Mouse (Mus musculus) forebrain, embryonic 11.5 days (tissue): ENCODE results near the gene Tbc1d23. TPM values are rescaled to one million over a fixed set of nuclear protein-coding genes. Genes with fewer than 3 reads are reported as not detected.
A peak's percentile ranks its signal among the peaks of the same experiment; 100 is the strongest.

Source experiments
- ATAC-seq: fragments of 200-750 bp; cut with Nextera tagmentation; replicated peaks from 2 replicates; pipeline ENCODE4 v1.8.0; 2017; ENCODE audit warnings: moderate TSS enrichment; ENCODE audit not compliant: low FRiP score
- DNase-seq: peaks from one replicate; pipeline ENCODE4 v3.0.0-alpha.2; 2017; ENCODE audit warnings: low spot score
- H3K27ac ChIP-seq: fragments of 300-500 bp; sonication (generic); 2 replicates; pipeline ENCODE4 v1.5.1; 2014; ENCODE audit warnings: low read depth, low read length
- H3K27me3 ChIP-seq: fragments of 300-500 bp; sonication (generic); 2 replicates; pipeline ENCODE4 v1.6.1; 2014; ENCODE audit warnings: mild to moderate bottlenecking, low read length, mixed read lengths; ENCODE audit not compliant: control insufficient read depth, insufficient read depth
- H3K36me3 ChIP-seq: fragments of 300-500 bp; sonication (generic); 2 replicates; pipeline ENCODE4 v1.6.1; 2014; ENCODE audit warnings: mild to moderate bottlenecking, low read length, moderate library complexity, mixed read lengths; ENCODE audit not compliant: control insufficient read depth, insufficient read depth
- H3K4me1 ChIP-seq: fragments of 300-500 bp; sonication (generic); replicated peaks from 2 replicates; pipeline ENCODE4 v1.6.1; 2014; ENCODE audit warnings: low read length, mixed read lengths; ENCODE audit not compliant: control insufficient read depth, insufficient read depth
- H3K4me2 ChIP-seq: fragments of 300-500 bp; sonication (generic); 2 replicates; pipeline ENCODE4 v1.6.1; 2014; ENCODE audit warnings: low read depth, mild to moderate bottlenecking, low read length, moderate library complexity, mixed read lengths; ENCODE audit not compliant: severe bottlenecking
- H3K4me3 ChIP-seq: fragments of 300-500 bp; sonication (generic); 2 replicates; pipeline ENCODE4 v1.5.1; 2014; ENCODE audit warnings: low read depth, low read length
- H3K9ac ChIP-seq: fragments of 300-500 bp; sonication (generic); 2 replicates; pipeline ENCODE4 v1.6.1; 2014; ENCODE audit warnings: low read length
- H3K9me3 ChIP-seq: fragments of 300-500 bp; sonication (generic); 2 replicates; pipeline ENCODE4 v1.6.1; 2016; ENCODE audit warnings: low read length, mixed read lengths; ENCODE audit not compliant: control insufficient read depth
- WGBS: fragments of 180-500 bp; shearing (Covaris S2); extraction: QIAGEN DNeasy Blood & Tissue Kit; methylation state at CpG from one replicate; pipeline ENCODE4 v1.1.7; 2014; 5-methylcytosine and 5-hydroxymethylcytosine counted together
- polyA plus RNA-seq: library from polyadenylated mRNA; unstranded; fragments of >200 nt; fragmentation: Nextera tagmentation; extraction: Ambion mirVana; gene quantifications from 2 replicates; pipeline ENCODE4 v1.2.1, GENCODE M21; 2014

Gene Tbc1d23
- 20.9 and 26.5 TPM in 2 replicates for polyA plus RNA-seq

DNA sequence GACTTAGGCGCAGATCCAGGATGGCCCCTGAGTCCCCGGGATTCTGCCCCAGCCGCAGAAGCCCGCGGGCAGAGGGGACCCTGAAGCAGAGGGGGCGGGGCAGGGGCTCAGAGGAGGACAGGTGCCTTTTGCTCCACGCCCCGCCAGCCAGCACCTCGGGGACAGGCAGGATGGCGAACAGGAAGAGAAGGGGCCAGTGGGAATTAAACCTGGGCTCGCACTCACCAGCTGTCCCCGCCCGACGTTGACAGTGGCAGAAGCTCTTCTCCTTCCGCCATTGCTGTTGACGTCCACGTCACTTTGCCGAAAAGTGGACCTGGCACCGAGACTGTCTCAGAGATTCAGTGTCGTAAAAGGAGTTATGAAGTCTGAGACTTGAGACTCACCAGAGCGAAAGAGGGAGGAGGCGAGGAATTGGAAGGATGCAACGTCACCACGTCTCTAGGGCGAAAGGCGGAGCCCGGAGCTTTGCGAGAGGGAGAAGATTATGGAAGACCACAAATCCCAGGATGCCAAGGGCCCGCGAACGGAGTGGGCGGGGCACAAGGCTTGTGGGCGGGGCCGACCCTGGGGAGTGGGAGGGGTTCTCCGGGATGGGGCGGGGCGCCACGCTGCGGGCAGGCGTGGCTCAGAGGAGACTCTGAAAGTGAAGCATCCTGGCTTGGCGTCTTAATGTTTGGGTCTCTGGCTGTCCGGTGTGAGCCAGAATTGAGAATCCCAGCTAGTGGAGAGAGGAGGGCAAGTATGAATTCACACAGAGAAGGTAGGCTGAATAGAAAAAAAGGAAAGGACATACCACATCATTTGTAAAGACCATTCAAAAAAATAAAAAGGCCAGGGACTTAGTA is at the start of gene Tbc1d23:
Tbc1d23 (minus strand) TSS at position 416 of the 848 bp plus-strand sequence.
- H3K36me3 ChIP-seq: no peaks in the 10 kb centered on the region
- peak; percentile 98 for ATAC-seq
- no peak within 1 kb of the TSS for H3K27ac ChIP-seq
- no peaks in the 10 kb centered on the region for H3K9me3 ChIP-seq
- no peaks in the 10 kb centered on the region for H3K27me3 ChIP-seq
- peak; percentile 98 for DNase-seq
- peak within 1 kb of the TSS; percentile 75 for H3K4me3 ChIP-seq
- H3K9ac ChIP-seq: peak within 1 kb of the TSS; percentile 73
- peak within 1 kb of the TSS; percentile 63 for H3K4me2 ChIP-seq
- WGBS: under 1% methylated on average over 42 of the region's 42 CpGs
- peaks cover 3% of the 10 kb centered on the region; the same call in 1 of the 2 replicates for H3K4me1 ChIP-seq

DNA sequence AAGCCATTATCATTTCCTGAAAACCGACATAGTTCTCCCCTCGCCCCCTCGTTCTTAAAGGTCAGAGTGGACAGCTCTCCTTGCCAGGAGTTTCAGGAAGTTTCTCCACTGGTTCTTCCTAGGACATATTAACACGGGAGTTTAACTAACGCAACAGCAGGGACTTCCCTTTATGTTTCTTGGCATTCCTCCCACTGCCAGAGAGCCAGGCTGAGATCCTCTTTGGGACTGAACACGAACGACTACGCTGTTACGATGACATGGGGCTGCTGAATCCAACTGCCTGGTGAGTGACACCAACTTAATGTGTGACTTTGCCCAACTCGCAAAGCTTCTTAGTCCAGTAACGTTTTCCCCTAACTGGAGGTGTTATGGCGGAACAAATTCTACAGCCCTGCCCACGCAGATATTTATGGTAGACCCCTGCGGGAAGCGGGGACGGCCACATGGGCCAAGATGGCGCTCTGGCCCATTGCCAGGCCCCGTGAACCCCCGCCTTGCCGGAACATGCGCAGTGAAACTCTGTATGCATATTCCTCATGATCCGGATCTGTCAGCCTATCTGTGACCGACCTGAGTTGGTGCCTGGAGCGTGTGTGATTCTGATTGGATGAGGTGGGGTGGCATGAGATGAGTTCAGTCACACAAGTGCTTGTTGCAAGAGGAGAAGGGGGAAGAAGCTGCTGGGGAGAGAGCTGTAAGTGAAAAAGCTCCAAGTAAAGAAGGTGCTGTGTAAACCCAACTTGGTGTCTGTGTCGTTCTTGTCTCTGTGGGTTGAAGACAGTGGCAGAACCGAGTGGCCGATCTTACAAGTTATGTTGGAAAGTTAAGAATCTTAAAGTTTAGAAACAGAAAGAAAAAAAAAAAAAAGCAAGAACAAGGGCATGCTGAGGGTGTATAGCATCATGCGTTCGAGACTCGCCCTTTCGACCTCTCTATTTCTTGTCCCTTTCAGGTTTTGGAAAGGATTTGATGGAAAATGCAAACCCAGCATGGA is 49.2 kb upstream of the Tbc1d23 start:
- Histone ChIP-seq H3K27me3 (no peaks in the 10 kb centered on the region), H3K4me3 (no peak overlapping the region), H3K27ac (no peak overlapping the region), H3K9ac (no peak overlapping the region), H3K4me1 (no peaks in the 10 kb centered on the region), H3K9me3 (no peaks in the 10 kb centered on the region), H3K36me3 (no peaks in the 10 kb centered on the region), H3K4me2 (no peak overlapping the region)
- no peak for DNase-seq
- 91% methylated on average over 31 of the region's 31 CpGs for WGBS
- no peak for ATAC-seq

DNA sequence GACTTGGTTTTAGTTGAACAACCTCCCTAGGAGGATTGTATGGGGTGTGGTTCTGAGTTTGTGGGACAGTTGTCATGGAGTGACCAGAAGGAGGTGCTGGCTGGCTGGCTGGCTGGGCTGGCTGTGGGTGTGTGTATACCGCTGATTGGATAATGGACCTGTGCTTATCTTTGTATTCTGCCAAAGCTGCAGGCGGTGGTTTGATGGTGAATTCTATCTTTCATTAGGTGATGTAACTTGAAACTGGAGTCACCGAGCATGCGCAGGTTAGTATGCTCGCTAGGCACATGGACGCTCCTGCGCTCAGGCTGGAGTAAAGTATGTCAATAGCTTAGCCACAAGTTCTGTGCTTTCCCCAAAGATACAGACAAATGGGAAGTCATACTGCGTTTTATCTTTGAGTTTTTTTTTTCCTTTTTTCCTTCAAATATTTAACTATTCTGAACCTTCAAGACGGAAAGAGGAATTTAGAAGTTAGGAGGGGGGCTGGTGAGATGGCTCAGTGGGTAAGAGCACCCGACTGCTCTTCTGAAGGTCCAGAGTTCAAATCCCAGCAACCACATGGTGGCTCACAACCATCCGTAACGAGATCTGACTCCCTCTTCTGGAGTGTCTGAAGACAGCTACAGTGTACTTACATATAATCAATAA is 47.8 kb upstream of the Tbc1d23 start:
- Histone ChIP-seq H3K4me2 (no peak overlapping the region), H3K27ac (no peak overlapping the region), H3K9me3 (no peaks in the 10 kb centered on the region), H3K27me3 (no peaks in the 10 kb centered on the region), H3K4me3 (no peak overlapping the region), H3K36me3 (no peaks in the 10 kb centered on the region), H3K9ac (no peak overlapping the region), H3K4me1 (no peaks in the 10 kb centered on the region)
- 88% methylated on average over 10 of the region's 12 CpGs for whole genome bisulfite sequencing
- ATAC-seq (no peak), DNase-seq (no peak)

DNA sequence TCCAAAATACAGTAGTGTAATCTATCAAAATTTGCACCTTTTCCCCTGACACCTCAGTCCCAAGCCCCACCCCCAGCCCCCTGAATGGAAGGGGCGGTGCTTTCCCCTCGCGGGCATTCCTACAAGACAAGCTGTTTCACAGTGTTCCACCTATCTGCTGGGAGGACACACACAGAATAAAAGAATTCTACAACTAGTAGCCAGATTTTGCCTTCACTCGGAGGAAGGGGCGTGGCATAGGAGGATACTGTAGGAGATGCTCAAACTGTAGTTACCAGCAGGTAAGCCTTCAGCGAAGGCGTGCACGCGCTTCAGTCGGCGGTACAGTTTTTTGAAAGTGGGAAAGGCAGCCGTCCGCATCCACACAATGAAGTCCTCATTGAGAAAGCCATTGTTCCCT is 38.4 kb upstream of the Tbc1d23 start:
- DNase-seq (no peak), ATAC-seq (no peak)
- 94% methylated on average over 13 of the region's 13 CpGs for WGBS
- no peak overlapping the region for H3K4me2 ChIP-seq
- H3K27ac ChIP-seq: no peak overlapping the region
- no peak overlapping the region for H3K9ac ChIP-seq
- no peaks in the 10 kb centered on the region for H3K27me3 ChIP-seq
- H3K36me3 ChIP-seq: no peaks in the 10 kb centered on the region
- H3K4me3 ChIP-seq: no peak overlapping the region
- no peaks in the 10 kb centered on the region for H3K4me1 ChIP-seq
- H3K9me3 ChIP-seq: no peaks in the 10 kb centered on the region

DNA sequence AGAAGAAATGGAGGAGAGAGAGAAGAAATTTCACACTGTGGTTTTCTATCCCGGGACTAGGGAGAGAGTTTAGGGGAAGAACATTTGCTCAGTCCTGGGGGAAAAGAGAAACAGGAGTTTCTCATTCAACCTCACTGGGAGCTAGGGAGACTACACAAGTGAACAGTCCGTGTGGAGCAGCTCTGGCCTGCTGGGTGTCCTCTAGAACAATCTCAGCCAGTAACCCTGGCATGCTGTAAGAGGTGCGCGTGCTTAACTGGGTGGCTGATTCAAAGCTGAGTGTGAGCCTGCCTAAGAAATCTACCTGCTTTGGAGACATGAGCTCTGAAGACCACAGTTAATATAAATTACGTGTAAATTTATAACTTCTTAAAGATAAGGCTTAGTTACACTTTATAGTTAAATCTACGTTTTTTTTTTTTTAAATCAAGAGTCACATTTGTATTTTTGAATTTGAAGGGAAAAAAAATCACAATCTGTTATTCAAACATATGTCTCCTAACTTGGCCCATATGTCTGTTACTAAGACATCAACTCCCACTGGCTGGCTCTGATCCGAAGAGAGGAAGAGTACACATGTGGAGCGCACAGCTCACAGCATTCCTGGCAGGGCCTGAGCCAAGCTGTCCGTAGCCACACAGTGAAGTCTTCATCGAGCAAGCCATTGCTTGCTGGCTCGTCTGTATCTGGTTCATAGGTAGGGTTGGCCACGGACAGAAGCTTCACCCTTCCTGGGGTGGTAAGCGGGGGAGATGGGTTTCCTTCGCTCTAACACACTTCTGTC is 36.9 kb upstream of the Tbc1d23 start:
- Histone ChIP-seq H3K36me3 (no peaks in the 10 kb centered on the region), H3K9ac (no peak overlapping the region), H3K9me3 (no peaks in the 10 kb centered on the region), H3K27me3 (no peaks in the 10 kb centered on the region), H3K27ac (no peak overlapping the region), H3K4me1 (no peaks in the 10 kb centered on the region), H3K4me3 (no peak overlapping the region), H3K4me2 (no peak overlapping the region)
- no peak for ATAC-seq
- 89% methylated on average over 14 of the region's 14 CpGs for WGBS
- no peak for DNase-seq

DNA sequence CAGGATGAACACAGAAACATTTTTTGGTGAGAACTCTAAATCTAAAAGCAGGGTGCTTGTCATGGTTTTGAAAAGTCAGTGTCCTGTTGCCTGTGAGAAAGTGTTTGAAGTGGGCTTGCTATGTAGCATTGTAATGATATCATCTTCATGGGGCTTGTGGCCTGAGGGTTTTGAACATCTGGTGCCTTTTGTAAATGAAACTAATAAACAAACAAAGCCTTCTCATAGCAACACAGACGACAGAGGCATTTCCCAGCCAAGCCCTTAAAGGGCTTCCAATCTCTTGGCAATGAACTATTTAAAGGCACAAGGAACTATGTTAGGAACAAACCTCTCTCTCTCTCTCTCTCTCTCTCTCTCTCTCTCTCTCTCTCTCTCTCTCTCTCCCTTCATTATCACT is 35.8 kb upstream of the Tbc1d23 start:
- Histone ChIP-seq H3K4me1 (no peaks in the 10 kb centered on the region), H3K4me3 (no peak overlapping the region), H3K36me3 (no peaks in the 10 kb centered on the region), H3K9ac (no peak overlapping the region), H3K9me3 (no peaks in the 10 kb centered on the region), H3K4me2 (no peak overlapping the region), H3K27ac (no peak overlapping the region), H3K27me3 (no peaks in the 10 kb centered on the region)
- DNase-seq (no peak), ATAC-seq (no peak)
- WGBS: 24% methylated on average over 1 of the region's 1 CpGs

DNA sequence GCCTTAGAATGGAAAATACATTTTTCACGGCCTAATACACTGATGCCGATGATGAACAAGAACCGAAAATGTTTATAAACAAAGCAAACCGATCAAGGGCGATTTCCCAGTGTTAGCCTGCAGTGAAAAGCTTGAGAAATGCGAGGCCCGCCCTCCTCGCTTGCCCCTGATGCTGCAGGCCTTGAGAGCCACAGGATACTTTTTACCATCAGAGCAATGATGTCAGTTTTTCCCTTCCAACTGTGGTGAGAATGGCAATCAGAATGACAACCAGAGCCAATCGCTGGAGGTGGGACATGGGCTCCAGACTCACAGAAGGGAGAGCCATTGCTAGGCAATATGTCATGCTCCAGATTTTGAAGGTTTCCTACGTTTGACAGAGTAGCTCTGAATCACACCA is 28.8 kb upstream of the Tbc1d23 start:
- no peaks in the 10 kb centered on the region for H3K27me3 ChIP-seq
- no peak overlapping the region for H3K4me2 ChIP-seq
- DNase-seq (no peak), ATAC-seq (no peak)
- H3K9ac ChIP-seq: no peak overlapping the region
- no peak overlapping the region for H3K27ac ChIP-seq
- H3K36me3 ChIP-seq: no peaks in the 10 kb centered on the region
- no peak overlapping the region for H3K4me3 ChIP-seq
- no peaks in the 10 kb centered on the region for H3K9me3 ChIP-seq
- 93% methylated on average over 10 of the region's 10 CpGs for WGBS
- H3K4me1 ChIP-seq: no peaks in the 10 kb centered on the region
